Mouse (Mus musculus): Measurements from ENCODE around the gene Flvcr2. TPM values are rescaled to one million over a fixed set of nuclear protein-coding genes. Genes with fewer than 3 reads are reported as not detected.
"Not testable (repeated sequence)": the region's sequence is repeated elsewhere in the genome, so short reads cannot be mapped to it uniquely, and the experiment has no call there.

Flvcr2 gene
- 0.85 and 1.6 TPM in 2 replicates for polyA plus RNA-seq (2016; fragmentation: Nextera tagmentation; extraction: Ambion mirVana)

- Histone ChIP-seq H3K4me1 (peaks cover 17% of the 10 kb centered on the region), H3K36me3 (no peaks in the 10 kb centered on the region), H3K4me3 (peak within 1 kb of the TSS; percentile 62), H3K27me3 (ENCODE audit: low read depth, poor library complexity, severe bottlenecking) (peaks cover 35% of the 10 kb centered on the region), H3K9me3 (replicated peaks) (no peaks in the 10 kb centered on the region), H3K27ac (replicated peaks) (peak within 1 kb of the TSS; percentile 52; the same call in 1 of the 2 replicates)
- peak; percentile 76 for DNase-seq (ENCODE audit: low spot score)
- 1% methylated on average over 50 of the region's 51 CpGs for WGBS
These were observed at the start of gene Flvcr2 for GRCm38 (mm10) chr12:85745827-85746695. TSS of gene Flvcr2 (plus strand) at chr12:85746539.

- H3K36me3 ChIP-seq; H3K4me1 ChIP-seq; H3K9me3 ChIP-seq (replicated peaks); DNase-seq (ENCODE audit: low spot score); H3K27ac ChIP-seq (replicated peaks): not testable (repeated sequence)
- Histone ChIP-seq H3K27me3 (ENCODE audit: low read depth, poor library complexity, severe bottlenecking) (peaks cover 11% of the 10 kb centered on the region; the same call in 1 of the 2 replicates), H3K4me3 (peak overlapping the region; percentile 28)
- WGBS: 30% methylated on average over 12 of the region's 37 CpGs
These were observed 48.2 kb upstream of the Flvcr2 start for GRCm38 (mm10) chr12:85698179-85698578.

- no peaks in the 10 kb centered on the region for H3K36me3 ChIP-seq
- no peak for DNase-seq (ENCODE audit: low spot score)
- no peaks in the 10 kb centered on the region for H3K9me3 ChIP-seq (replicated peaks)
- peaks cover 27% of the 10 kb centered on the region for H3K27me3 ChIP-seq (ENCODE audit: low read depth, poor library complexity, severe bottlenecking)
- WGBS: 85% methylated on average over 6 of the region's 6 CpGs
- no peak overlapping the region for H3K27ac ChIP-seq (replicated peaks)
- peaks cover 9% of the 10 kb centered on the region for H3K4me1 ChIP-seq
- H3K4me3 ChIP-seq: no peak overlapping the region
These were observed 46.0 kb upstream of the Flvcr2 start for GRCm38 (mm10) chr12:85700191-85700841.

GRCm38 (mm10) chr12:85700842-85701223 is 45.5 kb upstream of the Flvcr2 start:
- Histone ChIP-seq H3K4me3 (no peak overlapping the region), H3K9me3 (replicated peaks) (no peaks in the 10 kb centered on the region), H3K4me1 (peaks cover 14% of the 10 kb centered on the region), H3K36me3 (no peaks in the 10 kb centered on the region), H3K27me3 (ENCODE audit: low read depth, poor library complexity, severe bottlenecking) (peaks cover 30% of the 10 kb centered on the region), H3K27ac (replicated peaks) (no peak overlapping the region)
- 88% methylated on average over 7 of the region's 7 CpGs for WGBS
- no peak for DNase-seq (ENCODE audit: low spot score)

- WGBS: 81% methylated on average over 15 of the region's 15 CpGs
- Histone ChIP-seq H3K36me3 (no peaks in the 10 kb centered on the region), H3K4me3 (no peak overlapping the region), H3K27ac (replicated peaks) (no peak overlapping the region), H3K4me1 (peaks cover 18% of the 10 kb centered on the region), H3K9me3 (replicated peaks) (no peaks in the 10 kb centered on the region), H3K27me3 (ENCODE audit: low read depth, poor library complexity, severe bottlenecking) (peaks cover 44% of the 10 kb centered on the region)
- no peak for DNase-seq (ENCODE audit: low spot score)
These were observed 43.9 kb upstream of the Flvcr2 start for GRCm38 (mm10) chr12:85702166-85703055.

GRCm38 (mm10) chr12:85703507-85703906 is 42.8 kb upstream of the Flvcr2 start:
- H3K36me3 ChIP-seq: no peaks in the 10 kb centered on the region
- no peaks in the 10 kb centered on the region for H3K9me3 ChIP-seq (replicated peaks)
- 77% methylated on average over 3 of the region's 3 CpGs for WGBS
- H3K27ac ChIP-seq (replicated peaks): no peak overlapping the region
- no peak overlapping the region for H3K4me3 ChIP-seq
- DNase-seq (ENCODE audit: low spot score): no peak
- H3K4me1 ChIP-seq: peaks cover 18% of the 10 kb centered on the region
- peaks cover 51% of the 10 kb centered on the region for H3K27me3 ChIP-seq (ENCODE audit: low read depth, poor library complexity, severe bottlenecking)

- no peak overlapping the region for H3K27ac ChIP-seq (replicated peaks)
- peaks cover 18% of the 10 kb centered on the region for H3K4me1 ChIP-seq
- H3K27me3 ChIP-seq (ENCODE audit: low read depth, poor library complexity, severe bottlenecking): peaks cover 43% of the 10 kb centered on the region
- no peaks in the 10 kb centered on the region for H3K9me3 ChIP-seq (replicated peaks)
- no peak for DNase-seq (ENCODE audit: low spot score)
- no peaks in the 10 kb centered on the region for H3K36me3 ChIP-seq
- 70% methylated on average over 7 of the region's 7 CpGs for WGBS
- H3K4me3 ChIP-seq: no peak overlapping the region
These were observed 41.8 kb upstream of the Flvcr2 start for GRCm38 (mm10) chr12:85704566-85704965.

- no peaks in the 10 kb centered on the region for H3K36me3 ChIP-seq
- peaks cover 43% of the 10 kb centered on the region for H3K27me3 ChIP-seq (ENCODE audit: low read depth, poor library complexity, severe bottlenecking)
- peak overlapping the region; percentile 53 for H3K4me3 ChIP-seq
- H3K27ac ChIP-seq (replicated peaks): peak overlapping the region; percentile 75
- H3K9me3 ChIP-seq (replicated peaks): no peaks in the 10 kb centered on the region
- WGBS: 11% methylated on average over 20 of the region's 20 CpGs
- peaks cover 18% of the 10 kb centered on the region for H3K4me1 ChIP-seq
- peak; percentile 72 for DNase-seq (ENCODE audit: low spot score)
These were observed 41.1 kb upstream of the Flvcr2 start for GRCm38 (mm10) chr12:85705002-85705830.

- Histone ChIP-seq H3K9me3 (replicated peaks) (no peaks in the 10 kb centered on the region), H3K27me3 (ENCODE audit: low read depth, poor library complexity, severe bottlenecking) (peaks cover 43% of the 10 kb centered on the region), H3K4me1 (peaks cover 18% of the 10 kb centered on the region), H3K27ac (replicated peaks) (peak overlapping the region; percentile 75), H3K4me3 (peak overlapping the region; percentile 53), H3K36me3 (no peaks in the 10 kb centered on the region)
- WGBS: 28% methylated on average over 17 of the region's 17 CpGs
- DNase-seq (ENCODE audit: low spot score): peak; percentile 28
These were observed 40.4 kb upstream of the Flvcr2 start for GRCm38 (mm10) chr12:85705831-85706530.

- 89% methylated on average over 4 of the region's 4 CpGs for WGBS
- H3K27me3 ChIP-seq (ENCODE audit: low read depth, poor library complexity, severe bottlenecking): peaks cover 43% of the 10 kb centered on the region
These were observed 39.4 kb upstream of the Flvcr2 start for GRCm38 (mm10) chr12:85706906-85707305.

GRCm38 (mm10) chr12:85707391-85707790 is 38.9 kb upstream of the Flvcr2 start:
- peaks cover 43% of the 10 kb centered on the region for H3K27me3 ChIP-seq (ENCODE audit: low read depth, poor library complexity, severe bottlenecking)
- H3K4me1 ChIP-seq: peaks cover 18% of the 10 kb centered on the region
- no peaks in the 10 kb centered on the region for H3K36me3 ChIP-seq
- 93% methylated on average over 11 of the region's 11 CpGs for WGBS
- no peak overlapping the region for H3K27ac ChIP-seq (replicated peaks)
- DNase-seq (ENCODE audit: low spot score): no peak
- no peaks in the 10 kb centered on the region for H3K9me3 ChIP-seq (replicated peaks)
- H3K4me3 ChIP-seq: no peak overlapping the region

More at GRCm38 (mm10) chr12:85706906-85707305, 39.4 kb upstream of the Flvcr2 start:
- Histone ChIP-seq H3K4me1 (peaks cover 18% of the 10 kb centered on the region), H3K4me3 (no peak overlapping the region), H3K27ac (replicated peaks) (no peak overlapping the region), H3K36me3 (no peaks in the 10 kb centered on the region), H3K9me3 (replicated peaks) (no peaks in the 10 kb centered on the region)
- DNase-seq (ENCODE audit: low spot score): no peak
